Mouse (Mus musculus) small intestine, adult 2 months (tissue): ENCODE measurements around the gene Cpn2. TPM values are rescaled to one million over a fixed set of nuclear protein-coding genes. Genes with fewer than 3 reads are reported as not detected.

Experiments
- H3K27ac ChIP-seq: fragments of 200-500 bp; 2 replicates; pipeline ENCODE4 v1.5.1; 2012; ENCODE audit warnings: low read depth, low read length, control low read depth, inconsistent platforms; ENCODE audit not compliant: insufficient read depth
- H3K27me3 ChIP-seq: fragments of 200-500 bp; 2 replicates; pipeline ENCODE4 v1.6.1; 2012; ENCODE audit warnings: mild to moderate bottlenecking, moderate library complexity, low read length, inconsistent platforms; ENCODE audit not compliant: control insufficient read depth, insufficient read depth
- H3K36me3 ChIP-seq: fragments of 200-500 bp; 2 replicates; pipeline ENCODE4 v1.6.1; 2012; ENCODE audit warnings: mild to moderate bottlenecking, low read length, control low read depth, inconsistent platforms; ENCODE audit not compliant: control insufficient read depth, insufficient read depth
- H3K4me1 ChIP-seq: fragments of 200-500 bp; 2 replicates; pipeline ENCODE4 v1.6.1; 2012; ENCODE audit warnings: low read length, inconsistent platforms, mixed read lengths; ENCODE audit not compliant: control insufficient read depth, insufficient read depth, insufficient read length
- H3K4me3 ChIP-seq: fragments of 200-500 bp; 2 replicates; pipeline ENCODE4 v1.5.1; 2012; ENCODE audit warnings: low read depth, mild to moderate bottlenecking, control low read depth, inconsistent platforms, low read length, moderate library complexity
- CTCF ChIP-seq: fragments of 200-500 bp; IDR thresholded peaks from 2 replicates; pipeline ENCODE4 v1.5.1; 2012; ENCODE audit warnings: low read depth, mild to moderate bottlenecking, control low read depth, inconsistent platforms, low read length, moderate library complexity, mixed read lengths; ENCODE audit not compliant: insufficient replicate concordance, insufficient read length; ENCODE audit errors: extremely low read depth
- POLR2A ChIP-seq: fragments of 200-500 bp; IDR thresholded peaks from 2 replicates; pipeline ENCODE4 v1.6.1; 2012; ENCODE audit warnings: low read depth, mild to moderate bottlenecking, control low read depth, inconsistent platforms, low read length, moderate library complexity
- WGBS: fragments of 180-500 bp; shearing (Covaris S2); methylation state at CpG from one replicate; pipeline ENCODE4 v1.1.7; 2018; 5-methylcytosine and 5-hydroxymethylcytosine counted together
- polyA plus RNA-seq: library from polyadenylated mRNA; depleted of rRNA; stranded (reverse); fragments of >200 nt; gene quantifications from 2 replicates; pipeline ENCODE4 v1.2.3, GENCODE M21; 2012; rRNA removed

Gene Cpn2
- polyA plus RNA-seq, 1 experiment, result 0.06 TPM

DNA sequence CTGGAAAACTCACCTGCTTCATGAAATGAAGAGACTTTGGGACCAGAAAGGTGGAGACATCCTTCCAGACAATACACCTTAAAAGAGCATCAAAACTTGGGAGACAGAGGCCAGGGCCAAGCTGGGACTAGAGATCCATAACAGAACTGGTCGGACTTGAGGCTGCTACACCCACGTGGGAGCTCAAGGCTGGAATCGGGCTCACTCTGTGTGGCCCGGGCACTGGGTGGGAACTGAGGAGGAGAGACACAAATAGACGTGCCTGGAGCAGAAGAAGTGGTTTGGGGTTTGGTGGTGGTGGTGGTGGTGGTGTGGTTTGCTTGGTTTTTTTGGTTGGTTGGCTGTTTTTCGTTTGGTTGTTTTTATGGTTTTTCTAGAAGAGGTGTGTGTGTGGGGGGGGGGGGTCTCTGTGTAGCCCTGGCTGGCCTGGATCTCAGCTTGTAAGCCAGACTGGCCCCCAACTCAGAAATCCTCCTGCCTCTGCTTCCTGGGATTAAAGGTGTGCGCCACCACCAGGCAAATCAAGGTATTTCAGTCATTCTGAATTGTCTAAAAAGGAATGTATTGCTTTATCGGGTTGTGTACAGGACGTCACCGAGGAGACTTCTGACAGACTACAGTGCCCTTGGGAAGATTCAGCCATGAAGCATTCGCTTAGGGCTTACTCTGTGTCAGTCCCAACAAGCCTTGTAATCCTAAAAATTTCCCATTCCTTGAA lies 60.0 kb downstream of the Cpn2 start:
- Histone ChIP-seq H3K36me3 (no peaks in the 10 kb centered on the region), H3K27me3 (no peaks in the 10 kb centered on the region), H3K27ac (no peak overlapping the region), H3K4me1 (no peaks in the 10 kb centered on the region), H3K4me3 (no peak overlapping the region)
- WGBS, result 85% methylated on average over 11 of the region's 11 CpGs
- no peak for TF ChIP-seq POLR2A
- TF ChIP-seq CTCF, result no peak

Other genes with a start within 250 kb of the Cpn2 start
- 135 and 295 TPM in 2 replicates for gene Hes1, start 203.1 kb downstream of the Cpn2 start, polyA plus RNA-seq
- 0.06 TPM in 1 of 2 replicates, not detected in the other for gene Lrrc15, start 15.8 kb upstream of the Cpn2 start, polyA plus RNA-seq
- gene Gp5, start 43.3 kb upstream of the Cpn2 start, polyA plus RNA-seq, result 0.38 and 0.39 TPM in 2 replicates
- gene Atp13a3, start 138.5 kb upstream of the Cpn2 start, polyA plus RNA-seq, result 7.4 and 22.8 TPM in 2 replicates